12 mouse cellular contexts compared by ENCODE assay signal in the genomic region with DNA sequence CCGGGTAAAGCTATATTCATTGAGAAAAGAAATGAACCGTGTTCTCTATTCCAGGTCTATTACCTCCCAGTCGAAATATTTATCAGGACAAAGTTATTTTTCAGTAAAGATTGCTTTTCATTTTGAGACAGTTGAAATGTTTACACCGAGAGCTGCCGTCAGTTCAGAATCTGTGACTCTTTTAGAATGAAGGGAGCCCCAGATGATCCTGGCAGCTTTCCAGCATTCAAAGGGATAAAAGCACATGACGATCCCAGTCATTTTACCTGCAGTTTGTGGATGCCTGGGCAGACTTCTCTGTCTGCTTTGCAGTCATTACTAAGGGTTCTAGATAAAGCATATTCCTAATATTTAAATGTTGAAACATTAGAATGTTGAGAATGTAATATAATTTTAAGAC.
DNase-seq lines count a peak whose midpoint lies in the region; ATAC-seq and TF ChIP-seq lines count a peak whose summit lies in the region.
"Had no signal": no experiment of that assay in that cellular context is flagged by ENCODE, and none has a peak within 500 bp of the region (broad histone marks: within the 10 kb centered on the region; RNA-seq: fewer than 3 reads in every experiment).

No protein-coding gene starts in this region.

- TF ChIP-seq RAD21 in MEL (IDR thresholded peaks at IDR 0.05; ENCODE audit: low read depth, low read length) = no peak

- no peak for ATAC-seq in forebrain, embryonic 14.5 days
- no peak for ATAC-seq in forebrain, embryonic 13.5 days
- no peak for ATAC-seq in intestine, postnatal 0 days
- ATAC-seq in intestine, embryonic 16.5 days = no peak
- no peak for ATAC-seq in embryonic facial prominence, embryonic 15.5 days (ENCODE audit: insufficient number of reproducible peaks, low FRiP score, low TSS enrichment, low read depth)

- DNase-seq in forebrain, embryonic 14.5 days (ENCODE audit: low spot score) = peak; percentile 55
- DNase-seq in MEL (ENCODE audit: low read depth, low spot score) = peak; percentile 49
- DNase-seq in layer of hippocampus, postnatal 10 days (ENCODE audit: low spot score in 2 of 2) = no peak
- DNase-seq in layer of hippocampus, postnatal 14 days (ENCODE audit: low spot score in 2 of 2) = no peak
- DNase-seq: thymus, postnatal 14 days had no signal

- no peak for TF ChIP-seq POLR2A in MEL (IDR thresholded peaks at IDR 0.05; ENCODE audit: control insufficient read depth in 1 of 2, insufficient read depth in 1 of 2, low read depth in 1 of 2, low read length in 2 of 2, poor library complexity in 1 of 2)

- TF ChIP-seq CTCF in intestine, postnatal 0 days (IDR thresholded peaks at IDR 0.05; ENCODE audit: low read depth) = no peak
- TF ChIP-seq CTCF in MEL (IDR thresholded peaks at IDR 0.05 in 2 of 3, conservative IDR thresholded peaks at IDR 0.05 in 1 of 3; ENCODE audit: control insufficient read depth in 1 of 3, insufficient read depth in 1 of 3, low read depth in 2 of 3, low read length in 3 of 3, poor library complexity in 1 of 3, severe bottlenecking in 1 of 3) = no peak

- H3K27ac ChIP-seq in forebrain, embryonic 14.5 days (ENCODE audit: low read depth, low read length) = no peak overlapping the region
- H3K27ac ChIP-seq in forebrain, embryonic 13.5 days = no peak overlapping the region
- no peak overlapping the region for H3K27ac ChIP-seq in intestine, postnatal 0 days (ENCODE audit: low read depth, low read length)
- H3K27ac ChIP-seq in intestine, embryonic 16.5 days (ENCODE audit: low read length) = no peak overlapping the region
- no peak overlapping the region; the same call in 1 of the 2 replicates for H3K27ac ChIP-seq in MEL (ENCODE audit: control insufficient read depth, low read depth, low read length)
- H3K27ac ChIP-seq in embryonic facial prominence, embryonic 15.5 days (replicated peaks) = no peak overlapping the region
- H3K27ac ChIP-seq: hindbrain, embryonic 14.5 days had no signal

- no peak overlapping the region for H3K4me2 ChIP-seq in forebrain, embryonic 14.5 days (ENCODE audit: low read length)
- no peak overlapping the region for H3K4me2 ChIP-seq in forebrain, embryonic 13.5 days
- peak overlapping the region; percentile 54; the same call in 1 of the 2 replicates for H3K4me2 ChIP-seq in intestine, postnatal 0 days (replicated peaks; ENCODE audit: low read depth)
- H3K4me2 ChIP-seq in intestine, embryonic 16.5 days (ENCODE audit: low read depth, low read length) = no peak overlapping the region
- H3K4me2 ChIP-seq in embryonic facial prominence, embryonic 15.5 days (replicated peaks) = 0 out of 2 replicates have a peak overlapping the region, but pooled peaks have one; percentile 12
- H3K4me2 ChIP-seq: midbrain, embryonic 11.5 days had no signal

- H3K79me2 ChIP-seq in MEL (ENCODE audit: control insufficient read depth, insufficient read depth, low read length, poor library complexity) = no peaks in the 10 kb centered on the region

- WGBS in forebrain, embryonic 14.5 days = 47% methylated on average over 6 of the region's 6 CpGs
- 53% methylated on average over 6 of the region's 6 CpGs for WGBS in forebrain, embryonic 13.5 days
- 28% methylated on average over 6 of the region's 6 CpGs for WGBS in intestine, postnatal 0 days
- 36% methylated on average over 6 of the region's 6 CpGs for WGBS in intestine, embryonic 16.5 days
- WGBS in embryonic facial prominence, embryonic 15.5 days = 40% methylated on average over 6 of the region's 6 CpGs

- H3K4me1 ChIP-seq in forebrain, embryonic 14.5 days (ENCODE audit: control insufficient read depth, insufficient read depth, low read length) = no peaks in the 10 kb centered on the region; the same call in 1 of the 2 replicates
- peaks cover 15% of the 10 kb centered on the region for H3K4me1 ChIP-seq in forebrain, embryonic 13.5 days
- peaks cover 8% of the 10 kb centered on the region; the same call in 1 of the 2 replicates for H3K4me1 ChIP-seq in intestine, postnatal 0 days (replicated peaks; ENCODE audit: control insufficient read depth, insufficient read depth, low read length)
- peaks cover 7% of the 10 kb centered on the region for H3K4me1 ChIP-seq in intestine, embryonic 16.5 days (ENCODE audit: control insufficient read depth, insufficient read depth, low read length)
- H3K4me1 ChIP-seq in MEL (ENCODE audit: control insufficient read depth in 1 of 2, insufficient read depth in 2 of 2, low read length in 2 of 2) = peaks cover 5 to 24% of the 10 kb centered on the region in 2 experiments
- H3K4me1 ChIP-seq in embryonic facial prominence, embryonic 15.5 days = peaks cover 23% of the 10 kb centered on the region

- H3K27me3 ChIP-seq in forebrain, embryonic 14.5 days (replicated peaks; ENCODE audit: control insufficient read depth, insufficient read depth, low read length) = no peaks in the 10 kb centered on the region
- H3K27me3 ChIP-seq in forebrain, embryonic 13.5 days = no peaks in the 10 kb centered on the region
- no peaks in the 10 kb centered on the region for H3K27me3 ChIP-seq in intestine, postnatal 0 days (replicated peaks; ENCODE audit: control insufficient read depth, insufficient read depth, low read length)
- no peaks in the 10 kb centered on the region for H3K27me3 ChIP-seq in intestine, embryonic 16.5 days (replicated peaks; ENCODE audit: control insufficient read depth, insufficient read depth, low read length)
- no peaks in the 10 kb centered on the region; a peak in 1 of 4 replicates for H3K27me3 ChIP-seq in MEL (ENCODE audit: control insufficient read depth in 1 of 2, insufficient read depth in 2 of 2, low read length in 2 of 2)
- H3K27me3 ChIP-seq in embryonic facial prominence, embryonic 15.5 days = no peaks in the 10 kb centered on the region

- H3K4me3 ChIP-seq in forebrain, embryonic 14.5 days (ENCODE audit: low read depth, low read length) = no peak overlapping the region
- no peak overlapping the region for H3K4me3 ChIP-seq in forebrain, embryonic 13.5 days
- H3K4me3 ChIP-seq in intestine, postnatal 0 days (ENCODE audit: low read depth, low read length) = no peak overlapping the region
- no peak overlapping the region for H3K4me3 ChIP-seq in intestine, embryonic 16.5 days (ENCODE audit: low read length)
- H3K4me3 ChIP-seq in MEL (ENCODE audit: control insufficient read depth in 1 of 2, insufficient read depth in 1 of 2, low read depth in 2 of 2, low read length in 2 of 2) = peak overlapping the region; percentile 48 to 68
- no peak overlapping the region for H3K4me3 ChIP-seq in embryonic facial prominence, embryonic 15.5 days (replicated peaks)
- H3K4me3 ChIP-seq: myocyte had no signal

- H3K9me3 ChIP-seq in forebrain, embryonic 14.5 days (replicated peaks; ENCODE audit: control insufficient read depth, low read length) = no peaks in the 10 kb centered on the region
- no peaks in the 10 kb centered on the region for H3K9me3 ChIP-seq in forebrain, embryonic 13.5 days (replicated peaks)
- no peaks in the 10 kb centered on the region for H3K9me3 ChIP-seq in intestine, postnatal 0 days (ENCODE audit: control insufficient read depth)
- no peaks in the 10 kb centered on the region for H3K9me3 ChIP-seq in intestine, embryonic 16.5 days (ENCODE audit: control insufficient read depth, low read length)
- H3K9me3 ChIP-seq in MEL (replicated peaks; ENCODE audit: insufficient read depth, low read length) = no peaks in the 10 kb centered on the region
- H3K9me3 ChIP-seq in embryonic facial prominence, embryonic 15.5 days (replicated peaks) = no peaks in the 10 kb centered on the region

- TF ChIP-seq EP300 in MEL (IDR thresholded peaks at IDR 0.05; ENCODE audit: low read depth in 1 of 2, low read length in 2 of 2) = no peak

- no peak overlapping the region for H3K9ac ChIP-seq in forebrain, embryonic 14.5 days (ENCODE audit: low read length)
- no peak overlapping the region for H3K9ac ChIP-seq in forebrain, embryonic 13.5 days
- no peak overlapping the region for H3K9ac ChIP-seq in intestine, postnatal 0 days (ENCODE audit: low read depth, low read length)
- no peak overlapping the region for H3K9ac ChIP-seq in intestine, embryonic 16.5 days (ENCODE audit: low read depth, low read length)
- peak overlapping the region; percentile 41 for H3K9ac ChIP-seq in MEL (ENCODE audit: control insufficient read depth, low read depth, low read length, poor library complexity, severe bottlenecking)
- H3K9ac ChIP-seq in embryonic facial prominence, embryonic 15.5 days = no peak overlapping the region
- H3K9ac ChIP-seq: hindbrain, embryonic 14.5 days had no signal

- no peaks in the 10 kb centered on the region for H3K36me3 ChIP-seq in forebrain, embryonic 14.5 days (ENCODE audit: control insufficient read depth, insufficient read depth, low read length)
- H3K36me3 ChIP-seq in forebrain, embryonic 13.5 days (ENCODE audit: poor library complexity, severe bottlenecking) = no peaks in the 10 kb centered on the region
- H3K36me3 ChIP-seq in intestine, postnatal 0 days (ENCODE audit: control insufficient read depth, insufficient read depth) = no peaks in the 10 kb centered on the region; the same call in 1 of the 2 replicates
- no peaks in the 10 kb centered on the region for H3K36me3 ChIP-seq in intestine, embryonic 16.5 days (ENCODE audit: control insufficient read depth, insufficient read depth, low read length)
- H3K36me3 ChIP-seq in MEL (ENCODE audit: control insufficient read depth in 1 of 2, insufficient read depth in 2 of 2, low read length in 2 of 2) = peaks cover 0 to 19% of the 10 kb centered on the region in 2 experiments; a peak in 2 of 4 replicates
- no peaks in the 10 kb centered on the region for H3K36me3 ChIP-seq in embryonic facial prominence, embryonic 15.5 days

TF ChIP-seq in MEL, 35 proteins besides CTCF, POLR2A, EP300 and RAD21:
- TF ChIP-seq MAX (IDR thresholded peaks at IDR 0.05; ENCODE audit: low read length) = no peak
- no peak for TF ChIP-seq CHD2 (IDR thresholded peaks at IDR 0.05; ENCODE audit: low read length)
- TF ChIP-seq SMC3 (IDR thresholded peaks at IDR 0.05; ENCODE audit: low read depth, low read length) = no peak
- no peak for TF ChIP-seq KAT2A (conservative IDR thresholded peaks at IDR 0.05; ENCODE audit: low read depth, low read length)
- no peak for TF ChIP-seq ZKSCAN1 (IDR thresholded peaks at IDR 0.05; ENCODE audit: low read depth, low read length)
- TF ChIP-seq ZNF384 (IDR thresholded peaks at IDR 0.05; ENCODE audit: low read depth, low read length) = no peak
- TF ChIP-seq RCOR1 (IDR thresholded peaks at IDR 0.05; ENCODE audit: low read depth, low read length) = no peak
- no peak for TF ChIP-seq USF1 (IDR thresholded peaks at IDR 0.05; ENCODE audit: low read depth, low read length)
- TF ChIP-seq POLR2AphosphoS5 (IDR thresholded peaks at IDR 0.05; ENCODE audit: borderline replicate concordance, low read depth, low read length) = no peak
- TF ChIP-seq GATA1 (IDR thresholded peaks at IDR 0.05; ENCODE audit: low read depth, low read length) = no peak
- TF ChIP-seq NELFE (IDR thresholded peaks at IDR 0.05; ENCODE audit: low read depth, low read length) = no peak
- no peak for TF ChIP-seq ZC3H11A (IDR thresholded peaks at IDR 0.05; ENCODE audit: low read depth, low read length)
- TF ChIP-seq E2F4 (IDR thresholded peaks at IDR 0.05; ENCODE audit: borderline replicate concordance, low read depth, low read length) = no peak
- no peak for TF ChIP-seq HCFC1 (IDR thresholded peaks at IDR 0.05; ENCODE audit: low read depth, low read length)
- no peak for TF ChIP-seq TBP (IDR thresholded peaks at IDR 0.05; ENCODE audit: low read depth, low read length)

Comparison
In these comparisons a context has a peak if more than half of its experiments do, and no peak if none do; other contexts are left out.
1. H3K4me2 ChIP-seq: peak in intestine, postnatal 0 days (single experiment) and embryonic facial prominence, embryonic 15.5 days (single experiment); none in forebrain, embryonic 14.5 days (single experiment), forebrain, embryonic 13.5 days (single experiment) and intestine, embryonic 16.5 days (single experiment).
2. DNase-seq: peak in forebrain, embryonic 14.5 days (single experiment) and MEL (single experiment); none in layer of hippocampus, postnatal 10 days (0 of 2) and layer of hippocampus, postnatal 14 days (0 of 2).
3. H3K4me3 ChIP-seq: peak in MEL (2 of 2); none in forebrain, embryonic 14.5 days (single experiment), forebrain, embryonic 13.5 days (single experiment), intestine, postnatal 0 days (single experiment), intestine, embryonic 16.5 days (single experiment) and embryonic facial prominence, embryonic 15.5 days (single experiment).